Mouse (Mus musculus) spleen, adult 2 months (tissue): ENCODE measurements around the gene Lepr. TPM values are rescaled to one million over a fixed set of nuclear protein-coding genes. Genes with fewer than 3 reads are reported as not detected.

Experiments
- DNase-seq, 2 experiments: peaks; one replicate each; pipeline versions ENCODE4 v3.0.0 to v3.0.0-alpha.2; 2012 to 2021; ENCODE audit warnings: low spot score in 2 of 2, low read depth in 1 of 2
- H3K27ac ChIP-seq: fragments of 200-500 bp; 2 replicates; pipeline ENCODE4 v1.5.1; 2012; ENCODE audit warnings: low read length, inconsistent platforms; ENCODE audit not compliant: insufficient read depth
- H3K27me3 ChIP-seq: fragments of 200-500 bp; 2 replicates; pipeline ENCODE4 v1.6.1; 2012; ENCODE audit warnings: mild to moderate bottlenecking, moderate library complexity, low read length, inconsistent platforms; ENCODE audit not compliant: control insufficient read depth, insufficient read depth
- H3K36me3 ChIP-seq: fragments of 200-500 bp; 2 replicates; pipeline ENCODE4 v1.6.1; 2012; ENCODE audit warnings: mild to moderate bottlenecking, low read length, inconsistent platforms; ENCODE audit not compliant: control insufficient read depth, insufficient read depth
- H3K4me1 ChIP-seq: fragments of 200-500 bp; 2 replicates; pipeline ENCODE4 v1.6.1; 2011; ENCODE audit warnings: inconsistent platforms; ENCODE audit not compliant: control insufficient read depth, insufficient read depth, insufficient read length
- H3K4me3 ChIP-seq: fragments of 200-500 bp; 2 replicates; pipeline ENCODE4 v1.5.1; 2011; ENCODE audit warnings: mild to moderate bottlenecking, inconsistent platforms; ENCODE audit not compliant: insufficient read depth, insufficient read length; ENCODE audit errors: extremely low read depth
- CTCF ChIP-seq: fragments of 200-500 bp; IDR thresholded peaks from 2 replicates; pipeline ENCODE4 v1.5.1; 2011; ENCODE audit warnings: mild to moderate bottlenecking, inconsistent platforms; ENCODE audit not compliant: insufficient read depth, insufficient read length, insufficient replicate concordance; ENCODE audit errors: extremely low read depth
- POLR2A ChIP-seq: fragments of 200-500 bp; IDR thresholded peaks from 2 replicates; pipeline ENCODE4 v1.6.1; 2011; ENCODE audit warnings: low read depth, low read length, inconsistent platforms
- WGBS: fragments of 180-500 bp; shearing (Covaris S2); methylation state at CpG from one replicate; pipeline ENCODE4 v1.1.7; 2018; 5-methylcytosine and 5-hydroxymethylcytosine counted together
- polyA plus RNA-seq: library from polyadenylated mRNA; depleted of rRNA; stranded (reverse); fragments of >200 nt; gene quantifications from 2 replicates; pipeline ENCODE4 v1.2.3, GENCODE M21; 2012

The Lepr gene
- polyA plus RNA-seq, 1 experiment = 2.5 TPM

DNA sequence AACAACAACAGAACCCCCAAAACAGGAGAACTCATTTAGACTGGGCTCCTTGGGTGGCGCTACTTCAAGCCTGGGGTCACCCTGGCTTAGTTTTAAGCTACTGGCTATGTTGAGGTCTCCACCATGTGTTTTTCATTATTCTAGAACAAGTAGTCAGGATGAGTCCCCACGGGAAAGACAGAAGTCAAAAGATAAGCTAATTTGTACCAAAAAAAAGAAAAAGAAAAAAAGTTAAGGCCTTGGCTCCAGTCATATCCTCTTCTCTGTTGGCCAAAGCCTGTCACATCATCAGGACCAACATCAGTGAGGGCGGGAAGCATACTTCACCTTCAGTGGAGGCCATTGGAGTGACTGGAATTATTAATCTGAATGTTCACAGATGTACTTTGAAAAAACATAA is 32.4 kb upstream of the Lepr start:
- no peak overlapping the region for H3K27ac ChIP-seq
- WGBS = 85% methylated on average over 3 of the region's 3 CpGs
- DNase-seq = no peak
- no peaks in the 10 kb centered on the region for H3K36me3 ChIP-seq
- no peak overlapping the region for H3K4me3 ChIP-seq
- H3K27me3 ChIP-seq = no peaks in the 10 kb centered on the region
- no peak for TF ChIP-seq POLR2A
- TF ChIP-seq CTCF = no peak
- H3K4me1 ChIP-seq = no peaks in the 10 kb centered on the region

DNA sequence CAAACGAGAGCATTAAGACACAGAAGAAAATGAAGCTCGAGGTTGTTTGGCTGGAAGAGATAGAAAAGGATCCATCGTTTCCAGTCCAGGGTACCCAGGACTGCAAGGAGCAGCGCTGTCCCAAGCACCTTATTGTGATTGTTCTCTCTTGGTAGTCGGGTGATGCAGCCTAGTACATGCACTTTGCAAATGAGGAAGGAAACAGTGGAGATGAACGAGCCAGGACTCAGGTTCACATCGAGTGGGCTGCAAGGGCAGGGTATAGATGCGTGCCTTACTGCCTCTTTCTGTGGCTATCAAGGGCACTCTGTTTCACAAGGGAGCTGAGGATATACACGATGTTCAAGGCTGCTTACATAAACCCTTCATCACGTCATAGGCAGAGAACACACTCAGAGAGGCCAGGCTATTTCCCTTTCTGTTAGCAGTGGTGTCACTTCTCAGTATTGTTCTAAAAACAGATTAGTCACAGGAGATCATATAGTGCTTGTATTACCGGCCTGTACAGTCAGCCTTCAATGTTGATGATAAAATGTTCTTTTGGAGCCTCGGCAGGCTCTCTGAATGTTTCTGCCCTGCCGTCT is 30.9 kb upstream of the Lepr start:
- no peak overlapping the region for H3K27ac ChIP-seq
- DNase-seq = no peak
- H3K27me3 ChIP-seq = no peaks in the 10 kb centered on the region
- TF ChIP-seq POLR2A = no peak
- no peak for TF ChIP-seq CTCF
- H3K36me3 ChIP-seq = no peaks in the 10 kb centered on the region
- H3K4me3 ChIP-seq = no peak overlapping the region
- WGBS = 33% methylated on average over 13 of the region's 13 CpGs
- no peaks in the 10 kb centered on the region for H3K4me1 ChIP-seq

DNA sequence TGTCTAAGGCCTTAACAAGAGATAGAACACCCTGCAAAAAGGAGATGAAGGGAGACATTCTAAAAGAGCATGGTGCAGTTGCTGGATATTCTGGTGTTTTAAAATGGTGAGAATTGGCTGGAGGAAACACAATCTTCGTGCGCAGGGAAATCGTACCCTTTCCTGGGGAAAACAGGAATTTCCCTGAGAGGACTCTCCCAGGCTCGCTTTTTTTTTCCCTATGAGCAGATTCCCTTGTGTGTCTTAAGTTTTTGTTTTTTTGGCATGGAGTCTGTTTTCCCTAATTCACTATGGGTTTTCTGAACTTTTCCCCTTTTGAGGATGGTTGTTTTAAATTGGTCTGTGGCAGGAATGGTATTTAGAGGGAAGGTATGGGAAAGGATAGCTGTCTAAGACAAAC is 28.0 kb upstream of the Lepr start:
- no peak for TF ChIP-seq CTCF
- no peak for TF ChIP-seq POLR2A
- WGBS = 87% methylated on average over 4 of the region's 4 CpGs

DNA sequence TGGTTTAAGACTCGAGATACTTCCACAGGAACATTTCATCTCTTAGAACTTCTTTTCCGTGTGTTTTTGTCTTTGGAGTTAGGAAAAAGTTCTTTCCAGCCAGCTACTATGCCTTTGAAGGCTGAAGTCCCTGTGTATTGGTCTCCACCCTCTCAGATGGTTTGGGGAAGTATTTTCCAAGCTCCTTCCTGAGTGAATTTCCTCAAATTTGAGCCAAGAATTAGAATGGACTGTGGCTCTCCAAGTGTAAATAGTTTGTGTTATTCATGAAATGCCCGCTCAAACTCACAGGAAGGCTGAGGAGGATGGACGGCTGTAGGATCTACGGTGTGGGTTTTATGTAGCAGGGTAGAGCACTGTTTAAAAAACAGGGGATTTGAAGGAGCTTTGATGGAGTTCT is 27.6 kb upstream of the Lepr start:
- DNase-seq = no peak
- 77% methylated on average over 5 of the region's 5 CpGs for WGBS
- no peak for TF ChIP-seq CTCF
- no peak for TF ChIP-seq POLR2A
- Histone ChIP-seq H3K4me1 (no peaks in the 10 kb centered on the region), H3K27ac (no peak overlapping the region), H3K27me3 (no peaks in the 10 kb centered on the region), H3K36me3 (no peaks in the 10 kb centered on the region), H3K4me3 (no peak overlapping the region)

More for the DNA sequence above, 28.0 kb upstream of the Lepr start:
- Histone ChIP-seq H3K27me3 (no peaks in the 10 kb centered on the region), H3K27ac (no peak overlapping the region), H3K4me1 (no peaks in the 10 kb centered on the region), H3K36me3 (no peaks in the 10 kb centered on the region), H3K4me3 (no peak overlapping the region)
- no peak for DNase-seq

DNA sequence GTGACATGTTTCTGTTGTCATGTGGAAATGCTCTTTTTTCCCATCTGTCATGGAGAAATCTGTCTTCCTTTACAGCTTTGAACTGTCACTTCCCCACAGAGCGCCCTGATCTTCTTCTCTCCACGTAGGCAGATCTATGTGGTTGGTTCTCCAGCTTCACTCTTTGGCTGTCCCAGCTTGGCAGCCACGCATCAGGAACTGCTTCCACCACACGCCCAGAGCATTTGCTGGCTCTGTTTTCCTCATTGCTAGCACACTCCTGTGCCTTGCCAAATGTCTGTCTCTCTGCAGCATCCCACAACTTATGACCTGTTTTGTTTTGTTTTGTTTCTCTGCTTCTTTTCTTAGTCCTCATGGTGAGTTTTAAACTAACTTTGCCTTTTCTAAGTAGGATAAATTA is 24.3 kb upstream of the Lepr start:
- Histone ChIP-seq H3K36me3 (no peaks in the 10 kb centered on the region), H3K27ac (no peak overlapping the region), H3K4me1 (no peaks in the 10 kb centered on the region), H3K27me3 (no peaks in the 10 kb centered on the region), H3K4me3 (no peak overlapping the region)
- TF ChIP-seq CTCF (no peak), POLR2A (no peak)
- WGBS = 72% methylated on average over 4 of the region's 4 CpGs
- DNase-seq = no peak

GRCm38 (mm10) chr4:101694529-101694928 is 22.7 kb upstream of the Lepr start:
- Histone ChIP-seq H3K4me1 (no peaks in the 10 kb centered on the region), H3K27ac (peak overlapping the region; percentile 46; the same call in 1 of the 2 replicates), H3K36me3 (no peaks in the 10 kb centered on the region), H3K4me3 (no peak overlapping the region), H3K27me3 (no peaks in the 10 kb centered on the region)
- DNase-seq = no peak
- TF ChIP-seq CTCF = no peak
- TF ChIP-seq POLR2A = no peak
- 58% methylated on average over 6 of the region's 6 CpGs for WGBS

GRCm38 (mm10) chr4:101697236-101697635 is 20.0 kb upstream of the Lepr start:
- no peak overlapping the region for H3K27ac ChIP-seq
- H3K36me3 ChIP-seq = no peaks in the 10 kb centered on the region
- no peaks in the 10 kb centered on the region for H3K4me1 ChIP-seq
- no peak for TF ChIP-seq POLR2A
- TF ChIP-seq CTCF = no peak
- no peaks in the 10 kb centered on the region for H3K27me3 ChIP-seq
- no peak for DNase-seq
- H3K4me3 ChIP-seq = no peak overlapping the region
- 79% methylated on average over 3 of the region's 3 CpGs for WGBS
